Mouse (Mus musculus) stomach, postnatal 0 days (tissue): Measurements from ENCODE around the gene Mroh9.

Experiments
- CTCF ChIP-seq: IDR thresholded peaks from 2 replicates; pipeline ENCODE4 v1.5.1; 2016; ENCODE audit warnings: antibody characterized with exemption, low read depth, mild to moderate bottlenecking, moderate library complexity
- EP300 ChIP-seq: optimal IDR thresholded peaks from 2 replicates; pipeline ENCODE3; 2016; ENCODE audit warnings: antibody characterized with exemption

GRCm38 (mm10) chr1:163122414-163122813 lies 36.9 kb upstream of the Mroh9 start:
- TF ChIP-seq CTCF (no peak), EP300 (no peak)
